In the genomic region with DNA sequence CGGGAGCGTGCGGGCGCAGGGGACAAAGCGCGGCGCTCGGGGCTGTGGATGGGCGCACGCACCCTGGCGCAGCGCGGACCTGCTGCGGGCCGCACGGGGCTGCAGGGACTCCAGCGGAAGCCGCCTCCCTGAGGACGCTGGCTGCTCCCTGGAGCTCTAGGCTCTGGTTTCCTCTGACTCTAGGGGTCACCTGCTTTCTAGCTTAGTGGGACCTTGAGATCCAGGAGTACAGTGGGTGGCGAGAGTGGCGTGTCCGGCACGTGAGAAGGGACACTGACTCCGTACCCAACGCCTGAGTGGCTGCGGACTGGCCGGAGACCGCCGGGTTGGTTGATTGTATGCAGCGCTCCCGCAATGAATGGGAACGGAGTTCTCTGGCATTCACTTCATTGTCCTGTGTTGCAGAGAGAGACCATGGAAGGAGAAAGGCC, we compare ENCODE assay signal across 8 mouse cellular contexts. TPM values are rescaled to one million over a fixed set of nuclear protein-coding genes. Genes with fewer than 3 reads are reported as not detected.
DNase-seq lines count a peak whose midpoint lies in the region; ATAC-seq and TF ChIP-seq lines count a peak whose summit lies in the region.

No protein-coding gene starts in this region.

- peak overlapping the region; percentile 83 for H3K9ac ChIP-seq in hindbrain, embryonic 12.5 days
- H3K9ac ChIP-seq in liver, postnatal 0 days (replicated peaks), result peak overlapping the region; percentile 44
- peak overlapping the region; percentile 56; the same call in 1 of the 2 replicates for H3K9ac ChIP-seq in stomach, postnatal 0 days (ENCODE audit: low read length)

- DNase-seq in layer of hippocampus, adult 2 months (ENCODE audit: low spot score in 2 of 2), result peak in 1 of 2 experiments; percentile 15
- no peak for DNase-seq in layer of hippocampus, adult 18-20 months (ENCODE audit: low spot score in 2 of 2)
- DNase-seq in embryonic facial prominence, embryonic 10.5 days (ENCODE audit: low spot score), result no peak
- DNase-seq in liver, postnatal 0 days, result peak; percentile 17
- peak; percentile 27 for DNase-seq in stomach, postnatal 0 days (ENCODE audit: low spot score)
- DNase-seq in natural killer cell, adult 2 months (ENCODE audit: low spot score in 2 of 2), result no peak
- DNase-seq in layer of hippocampus, adult 8-10 months (ENCODE audit: low spot score in 2 of 2), result no peak

- peak overlapping the region; percentile 64 for H3K4me3 ChIP-seq in layer of hippocampus, adult 2 months
- peak overlapping the region; percentile 90 for H3K4me3 ChIP-seq in embryonic facial prominence, embryonic 10.5 days
- H3K4me3 ChIP-seq in hindbrain, embryonic 12.5 days, result peak overlapping the region; percentile 81
- peak overlapping the region; percentile 57 for H3K4me3 ChIP-seq in liver, postnatal 0 days (ENCODE audit: low read depth, low read length)
- H3K4me3 ChIP-seq in stomach, postnatal 0 days (ENCODE audit: low read depth, low read length), result peak overlapping the region; percentile 59

- TF ChIP-seq EP300 in liver, postnatal 0 days (IDR thresholded peaks at IDR 0.05; ENCODE audit: low read depth), result no peak
- no peak for TF ChIP-seq EP300 in stomach, postnatal 0 days (optimal IDR thresholded peaks at IDR 0.05)

- H3K36me3 ChIP-seq in embryonic facial prominence, embryonic 10.5 days (replicated peaks), result no peaks in the 10 kb centered on the region
- no peaks in the 10 kb centered on the region for H3K36me3 ChIP-seq in hindbrain, embryonic 12.5 days
- no peaks in the 10 kb centered on the region for H3K36me3 ChIP-seq in liver, postnatal 0 days (replicated peaks; ENCODE audit: insufficient read depth, low read length)
- H3K36me3 ChIP-seq in stomach, postnatal 0 days (ENCODE audit: control insufficient read depth, insufficient read depth, low read length), result no peaks in the 10 kb centered on the region

- no peak overlapping the region for H3K27ac ChIP-seq in layer of hippocampus, adult 2 months
- H3K27ac ChIP-seq in embryonic facial prominence, embryonic 10.5 days (replicated peaks), result peak overlapping the region; percentile 94
- peak overlapping the region; percentile 77 for H3K27ac ChIP-seq in hindbrain, embryonic 12.5 days
- no peak overlapping the region for H3K27ac ChIP-seq in liver, postnatal 0 days (ENCODE audit: low read depth)
- H3K27ac ChIP-seq in stomach, postnatal 0 days (replicated peaks), result no peak overlapping the region

- H3K27me3 ChIP-seq in embryonic facial prominence, embryonic 10.5 days (replicated peaks; ENCODE audit: low read depth, poor library complexity, severe bottlenecking), result 0 out of 2 replicates have a peak, but pooled peaks cover 12% of the 10 kb centered on the region
- H3K27me3 ChIP-seq in hindbrain, embryonic 12.5 days, result no peaks in the 10 kb centered on the region
- 0 out of 2 replicates have a peak, but pooled peaks cover 6% of the 10 kb centered on the region for H3K27me3 ChIP-seq in liver, postnatal 0 days (ENCODE audit: insufficient read depth, low read length)
- no peaks in the 10 kb centered on the region for H3K27me3 ChIP-seq in stomach, postnatal 0 days (ENCODE audit: control insufficient read depth, insufficient read depth, low read length)

- no peak for TF ChIP-seq CTCF in layer of hippocampus, adult 2 months (conservative IDR thresholded peaks at IDR 0.05)
- no peak for TF ChIP-seq CTCF in liver, postnatal 0 days (IDR thresholded peaks at IDR 0.05; ENCODE audit: low read depth)
- no peak for TF ChIP-seq CTCF in stomach, postnatal 0 days (IDR thresholded peaks at IDR 0.05; ENCODE audit: low read depth)

- no peaks in the 10 kb centered on the region for H3K9me3 ChIP-seq in embryonic facial prominence, embryonic 10.5 days
- no peaks in the 10 kb centered on the region for H3K9me3 ChIP-seq in hindbrain, embryonic 12.5 days (replicated peaks)
- H3K9me3 ChIP-seq in liver, postnatal 0 days (ENCODE audit: low read length), result no peaks in the 10 kb centered on the region
- no peaks in the 10 kb centered on the region for H3K9me3 ChIP-seq in stomach, postnatal 0 days (ENCODE audit: control insufficient read depth, low read length)

- peak overlapping the region; percentile 92 for H3K4me2 ChIP-seq in hindbrain, embryonic 12.5 days (replicated peaks)
- H3K4me2 ChIP-seq in liver, postnatal 0 days (ENCODE audit: low read depth, low read length), result peak overlapping the region; percentile 89
- peak overlapping the region; percentile 100 for H3K4me2 ChIP-seq in stomach, postnatal 0 days (replicated peaks; ENCODE audit: low read depth)

- under 1% methylated on average over 32 of the region's 32 CpGs for WGBS in embryonic facial prominence, embryonic 10.5 days
- under 1% methylated on average over 32 of the region's 32 CpGs for WGBS in hindbrain, embryonic 12.5 days
- under 1% methylated on average over 32 of the region's 32 CpGs for WGBS in liver, postnatal 0 days (ENCODE audit: insufficient replicate concordance)
- WGBS in stomach, postnatal 0 days, result 0% methylated on average over 19 of the region's 32 CpGs

- H3K4me1 ChIP-seq in embryonic facial prominence, embryonic 10.5 days, result peaks cover 87% of the 10 kb centered on the region
- H3K4me1 ChIP-seq in hindbrain, embryonic 12.5 days, result peaks cover 44% of the 10 kb centered on the region
- H3K4me1 ChIP-seq in liver, postnatal 0 days (ENCODE audit: insufficient read depth), result peaks cover 3% of the 10 kb centered on the region; the same call in 1 of the 2 replicates
- H3K4me1 ChIP-seq in stomach, postnatal 0 days (replicated peaks; ENCODE audit: control insufficient read depth, insufficient read depth), result no peaks in the 10 kb centered on the region

- ATAC-seq in hindbrain, embryonic 12.5 days (ENCODE audit: low FRiP score), result peak; percentile 68
- peak; percentile 66 for ATAC-seq in liver, postnatal 0 days
- peak; percentile 58 for ATAC-seq in stomach, postnatal 0 days (ENCODE audit: low FRiP score, low TSS enrichment)

RNA-seq across cellular contexts. Expression of a gene that starts 0.4 kb away (rescaled TPM):
- 1 to 10 TPM; 3.9 to 4.9 TPM for total RNA-seq in layer of hippocampus, adult 2 months (2021)
- 1 to 10 TPM; 2.5 to 3.2 TPM for total RNA-seq in layer of hippocampus, adult 18-20 months (2021)
- 14.0 and 18.0 TPM in 2 replicates for polyA plus RNA-seq in embryonic facial prominence, embryonic 10.5 days (2016; fragmentation: Nextera tagmentation; extraction: Ambion mirVana)
- polyA plus RNA-seq in hindbrain, embryonic 12.5 days (2016; fragmentation: Nextera tagmentation; extraction: Ambion mirVana), result 14.7 and 19.2 TPM in 2 replicates
- 0.34 and 0.72 TPM in 2 replicates for polyA plus RNA-seq in liver, postnatal 0 days (2015; fragmentation: Nextera tagmentation; extraction: Ambion mirVana)
- polyA plus RNA-seq in stomach, postnatal 0 days (2015; fragmentation: Nextera tagmentation; extraction: Ambion mirVana), result 0.76 and 1.0 TPM in 2 replicates
- 1 to 10 TPM; 3.7 to 6.6 (median 4.7) TPM for total RNA-seq in layer of hippocampus, adult 8-10 months (2022)

Comparison
In these comparisons a context has a peak if more than half of its experiments do, and no peak if none do; other contexts are left out.
1. DNase-seq: peak in liver, postnatal 0 days (single experiment) and stomach, postnatal 0 days (single experiment); none in layer of hippocampus, adult 18-20 months (0 of 2), embryonic facial prominence, embryonic 10.5 days (single experiment), natural killer cell, adult 2 months (0 of 2) and layer of hippocampus, adult 8-10 months (0 of 2).
2. H3K27ac ChIP-seq: peak in embryonic facial prominence, embryonic 10.5 days (single experiment) and hindbrain, embryonic 12.5 days (single experiment); none in layer of hippocampus, adult 2 months (single experiment), liver, postnatal 0 days (single experiment) and stomach, postnatal 0 days (single experiment).
3. Peak in every context shown above with its lines, with median percentiles within 50 percentile points of each other: H3K4me3 ChIP-seq, ATAC-seq, H3K4me2 ChIP-seq and H3K9ac ChIP-seq.